Mouse (Mus musculus) forebrain, postnatal 0 days (tissue): ENCODE measurements around the gene Crlf2. TPM values are rescaled to one million over a fixed set of nuclear protein-coding genes. Genes with fewer than 3 reads are reported as not detected.

Experiments used
- ATAC-seq: fragments of 200-750 bp; cut with Nextera tagmentation; 2 replicates; pipeline ENCODE4 v1.8.0; 2017; ENCODE audit warnings: mild to moderate bottlenecking, moderate library complexity
- DNase-seq: peaks from one replicate; pipeline ENCODE4 v3.0.0-alpha.2; 2015
- H3K27ac ChIP-seq: fragments of 300-500 bp; sonication (generic); 2 replicates; pipeline ENCODE4 v1.5.1; 2014; ENCODE audit warnings: low read depth, mild to moderate bottlenecking, antibody characterized with exemption, low read length, moderate library complexity, mixed read lengths
- H3K27me3 ChIP-seq: fragments of 300-500 bp; sonication (generic); 2 replicates; pipeline ENCODE4 v1.6.1; 2014; ENCODE audit warnings: mild to moderate bottlenecking, low read length, mixed read lengths; ENCODE audit not compliant: insufficient read depth
- H3K36me3 ChIP-seq: fragments of 300-500 bp; sonication (generic); 2 replicates; pipeline ENCODE4 v1.6.1; 2014; ENCODE audit warnings: mild to moderate bottlenecking, moderate library complexity; ENCODE audit not compliant: insufficient read depth
- H3K4me1 ChIP-seq: fragments of 300-500 bp; sonication (generic); 2 replicates; pipeline ENCODE4 v1.6.1; 2014; ENCODE audit warnings: antibody characterized with exemption; ENCODE audit not compliant: insufficient read depth
- H3K4me2 ChIP-seq: fragments of 300-500 bp; sonication (generic); 2 replicates; pipeline ENCODE4 v1.6.1; 2014; ENCODE audit warnings: low read depth, mild to moderate bottlenecking, moderate library complexity
- H3K4me3 ChIP-seq: fragments of 300-500 bp; sonication (generic); 2 replicates; pipeline ENCODE4 v1.5.1; 2014; ENCODE audit warnings: low read depth, low read length, mixed read lengths
- H3K9ac ChIP-seq: fragments of 300-500 bp; sonication (generic); 2 replicates; pipeline ENCODE4 v1.6.1; 2014; ENCODE audit warnings: mild to moderate bottlenecking
- H3K9me3 ChIP-seq: fragments of 300-500 bp; sonication (generic); 2 replicates; pipeline ENCODE4 v1.6.1; 2016; ENCODE audit warnings: low read length
- CTCF ChIP-seq: sonication (generic); IDR thresholded peaks from 2 replicates; pipeline ENCODE4 v1.5.1; 2016; ENCODE audit warnings: antibody characterized with exemption, control low read depth, low read depth
- WGBS: fragments of 180-500 bp; shearing (Covaris S2); extraction: QIAGEN DNeasy Blood & Tissue Kit; methylation state at CpG from one replicate; pipeline ENCODE4 v1.1.7; 2014; 5-methylcytosine and 5-hydroxymethylcytosine counted together
- polyA plus RNA-seq: library from polyadenylated mRNA; unstranded; fragments of >200 nt; fragmentation: Nextera tagmentation; extraction: Ambion mirVana; gene quantifications from 2 replicates; pipeline ENCODE4 v1.2.1, GENCODE M21; 2015
- total RNA-seq: library from RNA; depleted of rRNA; stranded (reverse); fragments of >200 nt; gene quantifications from 2 replicates; pipeline ENCODE4 v1.2.3, GENCODE M21; 2014

The Crlf2 gene
- total and polyA plus RNA-seq, 2 experiments from 2014 or later: 19.9 to 23.8 TPM

- no peak overlapping the region for H3K4me3 ChIP-seq
- H3K36me3 ChIP-seq: no peaks in the 10 kb centered on the region; the same call in 1 of the 2 replicates
- no peak for DNase-seq
- no peak for TF ChIP-seq CTCF
- no peak overlapping the region for H3K27ac ChIP-seq
- ATAC-seq: no peak
- no peaks in the 10 kb centered on the region for H3K4me1 ChIP-seq
- H3K27me3 ChIP-seq: no peaks in the 10 kb centered on the region
- no peak overlapping the region for H3K9ac ChIP-seq
- peaks cover 17% of the 10 kb centered on the region for H3K9me3 ChIP-seq
- 85% methylated on average over 30 of the region's 30 CpGs for WGBS
- H3K4me2 ChIP-seq: no peak overlapping the region
These were observed 4.4 kb downstream of the Crlf2 start for GRCm38 (mm10) chr5:109554091-109555050.

- WGBS: 78% methylated on average over 18 of the region's 18 CpGs
- H3K27ac ChIP-seq: no peak overlapping the region
- H3K9ac ChIP-seq: no peak overlapping the region
- TF ChIP-seq CTCF: no peak
- H3K4me1 ChIP-seq: no peaks in the 10 kb centered on the region
- ATAC-seq (no peak), DNase-seq (no peak)
- H3K9me3 ChIP-seq: peaks cover 17% of the 10 kb centered on the region
- H3K27me3 ChIP-seq: no peaks in the 10 kb centered on the region
- no peak overlapping the region for H3K4me3 ChIP-seq
- no peak overlapping the region for H3K4me2 ChIP-seq
- H3K36me3 ChIP-seq: no peaks in the 10 kb centered on the region; the same call in 1 of the 2 replicates
These were observed 5.4 kb downstream of the Crlf2 start for GRCm38 (mm10) chr5:109553160-109553930.

- peaks cover 17% of the 10 kb centered on the region for H3K9me3 ChIP-seq
- H3K27me3 ChIP-seq: no peaks in the 10 kb centered on the region
- TF ChIP-seq CTCF: no peak
- H3K4me1 ChIP-seq: no peaks in the 10 kb centered on the region
- DNase-seq (no peak), ATAC-seq (no peak)
- no peak overlapping the region for H3K9ac ChIP-seq
- H3K4me2 ChIP-seq: no peak overlapping the region
- no peaks in the 10 kb centered on the region; the same call in 1 of the 2 replicates for H3K36me3 ChIP-seq
- no peak overlapping the region for H3K27ac ChIP-seq
- no peak overlapping the region for H3K4me3 ChIP-seq
- 87% methylated on average over 12 of the region's 15 CpGs for WGBS
These were observed 6.3 kb downstream of the Crlf2 start for GRCm38 (mm10) chr5:109552541-109552940.

- Histone ChIP-seq H3K9ac (no peak overlapping the region), H3K27me3 (no peaks in the 10 kb centered on the region), H3K4me3 (no peak overlapping the region), H3K4me2 (no peak overlapping the region), H3K4me1 (no peaks in the 10 kb centered on the region), H3K36me3 (no peaks in the 10 kb centered on the region; the same call in 1 of the 2 replicates), H3K9me3 (peaks cover 17% of the 10 kb centered on the region), H3K27ac (no peak overlapping the region)
- no peak for TF ChIP-seq CTCF
- ATAC-seq (no peak), DNase-seq (no peak)
- WGBS: 94% methylated on average over 10 of the region's 13 CpGs
These were observed 6.7 kb downstream of the Crlf2 start for GRCm38 (mm10) chr5:109552116-109552515.

- whole genome bisulfite sequencing: 96% methylated on average over 25 of the region's 25 CpGs
- Histone ChIP-seq H3K36me3 (no peaks in the 10 kb centered on the region; the same call in 1 of the 2 replicates), H3K27me3 (no peaks in the 10 kb centered on the region), H3K4me1 (no peaks in the 10 kb centered on the region), H3K4me3 (no peak overlapping the region), H3K9me3 (peaks cover 17% of the 10 kb centered on the region), H3K27ac (no peak overlapping the region), H3K4me2 (no peak overlapping the region), H3K9ac (no peak overlapping the region)
- DNase-seq (no peak), ATAC-seq (no peak)
- TF ChIP-seq CTCF: no peak
These were observed 7.6 kb downstream of the Crlf2 start for GRCm38 (mm10) chr5:109551041-109551765.

- Histone ChIP-seq H3K27ac (no peak overlapping the region), H3K9me3 (peaks cover 11% of the 10 kb centered on the region; the same call in 1 of the 2 replicates), H3K4me3 (no peak overlapping the region), H3K4me2 (no peak overlapping the region), H3K9ac (no peak overlapping the region), H3K36me3 (no peaks in the 10 kb centered on the region; the same call in 1 of the 2 replicates), H3K4me1 (no peaks in the 10 kb centered on the region), H3K27me3 (no peaks in the 10 kb centered on the region)
- 90% methylated on average over 33 of the region's 36 CpGs for WGBS
- TF ChIP-seq CTCF: no peak
- ATAC-seq (no peak), DNase-seq (no peak)
These were observed 8.4 kb downstream of the Crlf2 start for GRCm38 (mm10) chr5:109550225-109550935.
